18 mouse cellular contexts compared by ENCODE assay signal in the genomic region with DNA sequence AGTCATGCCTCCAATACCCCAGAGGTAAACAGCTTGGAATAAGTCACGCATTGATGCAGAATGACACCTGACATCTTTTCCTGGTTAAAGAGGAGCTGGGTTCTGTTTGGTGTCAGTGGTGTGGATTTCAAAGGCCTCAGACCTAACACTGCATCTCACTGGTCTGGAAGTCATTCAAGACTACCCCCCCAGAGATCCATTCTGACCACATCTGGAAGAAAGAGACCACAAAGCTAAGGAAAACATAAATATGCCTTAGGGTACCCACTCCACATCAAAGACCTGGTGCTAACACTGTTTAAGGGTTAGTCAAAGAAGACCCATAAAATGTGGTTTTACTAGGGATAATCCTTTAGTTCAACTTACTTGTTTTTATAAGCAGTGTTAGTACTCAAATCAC.
DNase-seq lines count a peak whose midpoint lies in the region; ATAC-seq and TF ChIP-seq lines count a peak whose summit lies in the region.
"Had no signal": no experiment of that assay in that cellular context is flagged by ENCODE, and none has a peak within 500 bp of the region (broad histone marks: within the 10 kb centered on the region; RNA-seq: fewer than 3 reads in every experiment).

No protein-coding gene starts in this region.

- no peak for TF ChIP-seq EP300 in heart, adult 2 months (IDR thresholded peaks at IDR 0.05; ENCODE audit: insufficient read depth, low read depth, low read length)

- TF ChIP-seq CTCF in heart, adult 2 months (IDR thresholded peaks at IDR 0.05) = no peak

- no peak for ATAC-seq in kidney, embryonic 16.5 days (ENCODE audit: low FRiP score, low TSS enrichment)
- no peak for ATAC-seq in kidney, embryonic 14.5 days (ENCODE audit: low FRiP score, low TSS enrichment)
- ATAC-seq: midbrain, embryonic 15.5 days had no signal

- H3K27me3 ChIP-seq in heart, adult 2 months (ENCODE audit: control insufficient read depth, insufficient read depth, low read length) = no peaks in the 10 kb centered on the region
- H3K27me3 ChIP-seq in kidney, embryonic 16.5 days (ENCODE audit: insufficient read depth, low read length) = no peaks in the 10 kb centered on the region
- no peaks in the 10 kb centered on the region for H3K27me3 ChIP-seq in kidney, embryonic 14.5 days (ENCODE audit: control insufficient read depth, insufficient read depth, low read length)
- H3K27me3 ChIP-seq: midbrain, embryonic 15.5 days; neural tube, embryonic 13.5 days had no signal

- no peak for DNase-seq in heart, adult 2 months
- DNase-seq in heart, adult 11 months = no peak
- peak; percentile 67 for DNase-seq in forelimb bud, embryonic 11.5 days (ENCODE audit: low read depth, low spot score)
- no peak for DNase-seq in natural killer cell, adult 2 months (ENCODE audit: low spot score in 2 of 2)
- no peak for DNase-seq in Muller cell, postnatal 12 days (ENCODE audit: inconsistent ontology term)
- DNase-seq: adrenal gland, postnatal 36 days; cerebellum, adult 9-11 months; forebrain, postnatal 0 days; heart, postnatal 4 days; thymus, adult 18-20 months; thymus, postnatal 4 days had no signal

- no peak for TF ChIP-seq POLR2A in heart, adult 2 months (IDR thresholded peaks at IDR 0.05; ENCODE audit: insufficient read depth, low read depth, low read length)

- H3K36me3 ChIP-seq in heart, adult 2 months (ENCODE audit: control insufficient read depth, insufficient read depth, low read length) = peaks cover 17% of the 10 kb centered on the region
- H3K36me3 ChIP-seq in kidney, embryonic 16.5 days (ENCODE audit: insufficient read depth, low read length) = no peaks in the 10 kb centered on the region
- H3K36me3 ChIP-seq in kidney, embryonic 14.5 days (ENCODE audit: control insufficient read depth, insufficient read depth, low read length) = no peaks in the 10 kb centered on the region
- H3K36me3 ChIP-seq: forebrain, embryonic 10.5 days; midbrain, embryonic 15.5 days; neural tube, embryonic 13.5 days had no signal

- H3K4me3 ChIP-seq in heart, adult 2 months = no peak overlapping the region
- no peak overlapping the region for H3K4me3 ChIP-seq in kidney, embryonic 16.5 days (ENCODE audit: low read length)
- H3K4me3 ChIP-seq in kidney, embryonic 14.5 days (ENCODE audit: low read length) = no peak overlapping the region
- H3K4me3 ChIP-seq: forebrain, embryonic 10.5 days; midbrain, embryonic 15.5 days; neural tube, embryonic 13.5 days had no signal

- H3K9ac ChIP-seq in heart, adult 2 months (ENCODE audit: low read depth, low read length) = no peak overlapping the region
- no peak overlapping the region for H3K9ac ChIP-seq in kidney, embryonic 16.5 days (replicated peaks; ENCODE audit: low read length)
- no peak overlapping the region for H3K9ac ChIP-seq in kidney, embryonic 14.5 days (ENCODE audit: low read depth, low read length)
- H3K9ac ChIP-seq: forebrain, postnatal 0 days; hindbrain, embryonic 14.5 days; midbrain, embryonic 15.5 days; neural tube, embryonic 13.5 days had no signal

- no peak overlapping the region for H3K4me2 ChIP-seq in kidney, embryonic 16.5 days (replicated peaks; ENCODE audit: low read depth, low read length)
- H3K4me2 ChIP-seq in kidney, embryonic 14.5 days (replicated peaks; ENCODE audit: low read depth, low read length) = no peak overlapping the region
- H3K4me2 ChIP-seq: heart, embryonic 11.5 days; hindbrain, embryonic 14.5 days; midbrain, embryonic 15.5 days; neural tube, embryonic 13.5 days had no signal

- intact Hi-C loops in heart, adult 2 months (cut with DNase I) = loop anchor here (5.0 to 10.0 kb wide), 4 partner anchors 52 to 350 kb away; no protein-coding TSS in a partner anchor

- peaks cover 36% of the 10 kb centered on the region for H3K4me1 ChIP-seq in heart, adult 2 months (ENCODE audit: control insufficient read depth, insufficient read depth, low read length)
- peaks cover 78% of the 10 kb centered on the region for H3K4me1 ChIP-seq in kidney, embryonic 16.5 days (ENCODE audit: insufficient read depth, low read length)
- peaks cover 37% of the 10 kb centered on the region for H3K4me1 ChIP-seq in kidney, embryonic 14.5 days (ENCODE audit: control insufficient read depth, insufficient read depth, low read length)

- H3K27ac ChIP-seq in heart, adult 2 months = peak overlapping the region; percentile 24
- H3K27ac ChIP-seq in kidney, embryonic 16.5 days (ENCODE audit: low read length) = peak overlapping the region; percentile 79
- no peak overlapping the region for H3K27ac ChIP-seq in kidney, embryonic 14.5 days (ENCODE audit: low read depth, low read length)
- H3K27ac ChIP-seq: forebrain, embryonic 10.5 days; hindbrain, embryonic 14.5 days; midbrain, embryonic 15.5 days; neural tube, embryonic 13.5 days had no signal

- H3K9me3 ChIP-seq in kidney, embryonic 16.5 days (ENCODE audit: low read length) = no peaks in the 10 kb centered on the region
- H3K9me3 ChIP-seq in kidney, embryonic 14.5 days (ENCODE audit: control insufficient read depth, low read length) = no peaks in the 10 kb centered on the region
- H3K9me3 ChIP-seq: forebrain, embryonic 10.5 days; midbrain, embryonic 15.5 days; neural tube, embryonic 13.5 days had no signal

- WGBS in heart, adult 2 months = 100% methylated on average over 1 of the region's 1 CpGs
- 84% methylated on average over 1 of the region's 1 CpGs for WGBS in kidney, embryonic 16.5 days
- 81% methylated on average over 1 of the region's 1 CpGs for WGBS in kidney, embryonic 14.5 days

- no peaks in the 10 kb centered on the region; the same call in 1 of the 2 replicates for H3K79me2 ChIP-seq in heart, adult 2 months (replicated peaks; ENCODE audit: control insufficient read depth, insufficient read depth, low read length)
